Mouse (Mus musculus) olfactory bulb, adult 2 months (tissue): ENCODE data around the gene Synpo2.

Experiments used
- CTCF ChIP-seq: fragments of 200-500 bp; IDR thresholded peaks from 2 replicates; pipeline ENCODE4 v1.5.1; 2012; ENCODE audit warnings: low read depth, mild to moderate bottlenecking, low read length, moderate library complexity; ENCODE audit not compliant: insufficient read depth
- POLR2A ChIP-seq: fragments of 200-500 bp; IDR thresholded peaks from 2 replicates; pipeline ENCODE4 v1.6.1; 2012; ENCODE audit warnings: mild to moderate bottlenecking, low read depth, low read length, moderate library complexity; ENCODE audit not compliant: insufficient read depth

DNA sequence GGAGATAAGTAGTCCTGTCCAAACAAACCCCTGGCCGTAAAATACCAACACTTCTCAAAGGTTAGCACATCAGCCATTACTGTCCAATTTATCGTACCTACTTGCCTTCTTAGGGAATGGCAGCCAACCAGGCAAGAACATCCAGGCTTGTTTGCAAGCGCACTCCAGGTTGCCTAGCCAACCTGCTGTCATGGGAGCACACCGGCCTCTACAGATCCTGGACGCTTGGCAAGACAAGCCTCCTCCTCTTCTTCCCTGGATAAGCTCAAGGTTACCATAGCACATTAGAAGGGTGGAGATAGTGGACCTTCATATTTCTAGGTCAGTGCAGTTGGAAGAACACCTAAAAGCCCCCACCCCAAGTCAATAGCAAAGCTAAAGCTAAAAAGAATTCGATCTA is 45.6 kb downstream of the Synpo2 start:
- TF ChIP-seq CTCF, result no peak
- TF ChIP-seq POLR2A, result no peak
